Mouse (Mus musculus): ENCODE data around the gene Ankrd53. TPM values are rescaled to one million over a fixed set of nuclear protein-coding genes. Genes with fewer than 3 reads are reported as not detected.

Gene Ankrd53
- polyA plus RNA-seq, 1 experiment from 2014 or later, result 0.25 TPM

DNA sequence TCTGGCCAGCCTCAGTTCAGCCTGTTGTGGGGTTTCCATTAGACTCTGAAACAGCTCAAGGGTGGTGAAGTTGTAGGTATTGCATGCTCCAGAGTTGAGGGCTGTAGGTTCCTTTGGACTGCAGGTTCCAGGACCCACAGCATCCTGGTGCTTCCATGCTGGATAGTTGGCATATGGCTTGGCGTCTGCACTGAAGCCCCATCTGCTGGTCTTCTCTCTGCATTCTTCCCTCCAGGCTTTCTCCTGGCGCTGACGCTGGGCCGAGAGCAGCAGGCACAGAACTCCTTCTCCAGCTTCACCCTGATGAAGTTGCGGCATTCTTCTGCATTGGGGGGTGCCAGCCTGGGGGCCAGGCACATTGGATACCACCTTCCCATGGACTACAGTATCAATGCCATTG, 39.6 kb downstream of the Ankrd53 start:
- no peak for ATAC-seq (ENCODE audit: low FRiP score, low read depth)
- Histone ChIP-seq H3K36me3 (peaks cover 65% of the 10 kb centered on the region), H3K27ac (no peak overlapping the region), H3K4me2 (replicated peaks) (no peak overlapping the region), H3K9me3 (no peaks in the 10 kb centered on the region), H3K4me1 (no peaks in the 10 kb centered on the region), H3K4me3 (no peak overlapping the region), H3K9ac (no peak overlapping the region), H3K27me3 (no peaks in the 10 kb centered on the region)
- WGBS, result 95% methylated on average over 5 of the region's 5 CpGs

- no peak overlapping the region for H3K9ac ChIP-seq
- ATAC-seq (ENCODE audit: low FRiP score, low read depth), result no peak
- no peaks in the 10 kb centered on the region for H3K9me3 ChIP-seq
- H3K27ac ChIP-seq, result no peak overlapping the region
- 88% methylated on average over 3 of the region's 3 CpGs for WGBS
- no peaks in the 10 kb centered on the region for H3K4me1 ChIP-seq
- H3K4me3 ChIP-seq, result no peak overlapping the region
- no peak overlapping the region for H3K4me2 ChIP-seq (replicated peaks)
- no peaks in the 10 kb centered on the region for H3K27me3 ChIP-seq
- peaks cover 73% of the 10 kb centered on the region for H3K36me3 ChIP-seq
Measured at GRCm38 (mm10) chr6:83802846-83803245, 40.4 kb downstream of the Ankrd53 start.

GRCm38 (mm10) chr6:83815801-83816200, 53.4 kb downstream of the Ankrd53 start:
- Histone ChIP-seq H3K4me2 (replicated peaks) (no peak overlapping the region), H3K9ac (no peak overlapping the region), H3K27ac (no peak overlapping the region), H3K9me3 (no peaks in the 10 kb centered on the region), H3K4me1 (no peaks in the 10 kb centered on the region), H3K36me3 (peaks cover 47% of the 10 kb centered on the region), H3K4me3 (no peak overlapping the region), H3K27me3 (no peaks in the 10 kb centered on the region)
- no peak for ATAC-seq (ENCODE audit: low FRiP score, low read depth)
- 93% methylated on average over 3 of the region's 3 CpGs for WGBS

Other genes starting within 250 kb of the Ankrd53 start
- 2.9 and 3.4 TPM in 2 replicates for gene Actg2, start 226.4 kb upstream of the Ankrd53 start, polyA plus RNA-seq (2015; fragmentation: Nextera tagmentation; extraction: Ambion mirVana)
- 24.4 and 24.8 TPM in 2 replicates for gene Stambp, start 189.9 kb upstream of the Ankrd53 start, polyA plus RNA-seq (2015; fragmentation: Nextera tagmentation; extraction: Ambion mirVana)
- gene Clec4f, start 106.5 kb upstream of the Ankrd53 start, polyA plus RNA-seq (2015; fragmentation: Nextera tagmentation; extraction: Ambion mirVana), result not detected in 2 replicates
- not detected in 2 replicates for gene Cd207, start 84.8 kb upstream of the Ankrd53 start, polyA plus RNA-seq (2015; fragmentation: Nextera tagmentation; extraction: Ambion mirVana)
- gene Vax2, start 51.4 kb upstream of the Ankrd53 start, polyA plus RNA-seq (2015; fragmentation: Nextera tagmentation; extraction: Ambion mirVana), result 1.1 and 1.4 TPM in 2 replicates
- gene Atp6v1b1, start 19.7 kb upstream of the Ankrd53 start, polyA plus RNA-seq (2015; fragmentation: Nextera tagmentation; extraction: Ambion mirVana), result not detected in 2 replicates
- gene Tex261, start 13.2 kb downstream of the Ankrd53 start, polyA plus RNA-seq (2015; fragmentation: Nextera tagmentation; extraction: Ambion mirVana), result 96.2 and 97.8 TPM in 2 replicates
- 57.1 and 57.3 TPM in 2 replicates for gene Nagk, start 32.3 kb downstream of the Ankrd53 start, polyA plus RNA-seq (2015; fragmentation: Nextera tagmentation; extraction: Ambion mirVana)
- gene Paip2b, start 69.1 kb downstream of the Ankrd53 start, polyA plus RNA-seq (2015; fragmentation: Nextera tagmentation; extraction: Ambion mirVana), result 19.2 and 20.5 TPM in 2 replicates
- gene Zfp638, start 104.5 kb downstream of the Ankrd53 start, polyA plus RNA-seq (2015; fragmentation: Nextera tagmentation; extraction: Ambion mirVana), result 64.1 and 71.7 TPM in 2 replicates
- 8.3 and 10.2 TPM in 2 replicates for gene Dysf, start 245.9 kb downstream of the Ankrd53 start, polyA plus RNA-seq (2015; fragmentation: Nextera tagmentation; extraction: Ambion mirVana)

Data from limb, embryonic 13.5 days (tissue).